Mouse (Mus musculus) brain, embryonic 14.5 days (tissue): ENCODE data around the gene Defb41.

Experiments
- CTCF ChIP-seq: fragments of 200-500 bp; IDR thresholded peaks from 2 replicates; pipeline ENCODE4 v1.5.1; 2012; ENCODE audit warnings: inconsistent platforms, mild to moderate bottlenecking, moderate library complexity, borderline replicate concordance; ENCODE audit not compliant: insufficient read depth, insufficient read length; ENCODE audit errors: extremely low read depth
- POLR2A ChIP-seq: fragments of 200-500 bp; IDR thresholded peaks from 2 replicates; pipeline ENCODE4 v1.6.1; 2012; ENCODE audit warnings: mild to moderate bottlenecking, inconsistent platforms, borderline replicate concordance; ENCODE audit not compliant: poor library complexity, insufficient read depth, insufficient read length, severe bottlenecking; ENCODE audit errors: extremely low read depth

DNA sequence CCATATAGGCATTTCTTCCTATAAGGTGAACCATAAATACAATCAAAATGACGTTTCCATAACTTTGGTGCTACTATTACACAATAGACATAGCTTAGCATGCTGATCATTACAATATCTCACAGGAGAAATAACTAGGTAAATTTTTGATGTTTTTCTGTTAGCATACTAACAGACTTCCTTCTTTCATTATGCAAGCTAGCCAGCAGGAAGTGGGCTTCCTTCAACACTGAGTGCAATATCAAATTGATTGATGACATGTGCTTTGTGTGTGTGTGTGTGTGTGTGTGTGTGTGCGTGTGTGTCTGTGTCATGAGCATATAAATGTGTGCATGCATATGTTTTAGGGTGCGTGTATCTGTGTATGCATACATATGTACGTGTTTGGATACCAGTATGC, 6.2 kb upstream of the Defb41 start:
- TF ChIP-seq CTCF = no peak
- TF ChIP-seq POLR2A = no peak
